Mouse (Mus musculus): ENCODE measurements around the gene Ntrk3.

Ntrk3 gene

DNA sequence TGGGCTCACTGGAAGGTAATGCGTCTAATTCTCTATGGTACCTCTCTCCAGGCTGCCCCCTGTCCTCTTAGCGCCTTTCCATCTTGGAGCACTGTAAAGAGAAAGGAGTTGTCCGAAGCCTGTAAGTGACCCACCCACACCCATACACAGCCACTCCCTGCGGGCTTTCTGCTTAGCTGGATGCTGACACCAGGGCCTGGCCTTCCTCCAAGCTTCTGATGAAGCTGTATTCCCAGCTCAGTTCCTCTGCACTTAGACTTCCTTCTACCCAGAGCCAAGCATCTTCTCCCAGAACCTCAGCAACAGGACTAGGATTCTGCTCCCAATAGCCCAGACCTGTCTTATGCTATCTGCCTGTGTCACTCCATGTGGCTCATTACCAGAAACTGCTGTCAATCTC lies 114.1 kb downstream of the Ntrk3 start:
- no peak for DNase-seq (ENCODE audit: low read depth, low spot score)

GRCm38 (mm10) chr7:78621115-78621514 lies 116.7 kb downstream of the Ntrk3 start:
- DNase-seq (ENCODE audit: low read depth, low spot score) = no peak

- no peak for DNase-seq (ENCODE audit: low read depth, low spot score)
Measured at GRCm38 (mm10) chr7:78619818-78620577, 117.8 kb downstream of the Ntrk3 start.

- DNase-seq (ENCODE audit: low read depth, low spot score) = no peak
Measured at GRCm38 (mm10) chr7:78605538-78606130, 132.2 kb downstream of the Ntrk3 start.

GRCm38 (mm10) chr7:78603922-78604321 lies 133.9 kb downstream of the Ntrk3 start:
- no peak for DNase-seq (ENCODE audit: low read depth, low spot score)

GRCm38 (mm10) chr7:78601851-78602250 lies 136.0 kb downstream of the Ntrk3 start:
- no peak for DNase-seq (ENCODE audit: low read depth, low spot score)

DNA sequence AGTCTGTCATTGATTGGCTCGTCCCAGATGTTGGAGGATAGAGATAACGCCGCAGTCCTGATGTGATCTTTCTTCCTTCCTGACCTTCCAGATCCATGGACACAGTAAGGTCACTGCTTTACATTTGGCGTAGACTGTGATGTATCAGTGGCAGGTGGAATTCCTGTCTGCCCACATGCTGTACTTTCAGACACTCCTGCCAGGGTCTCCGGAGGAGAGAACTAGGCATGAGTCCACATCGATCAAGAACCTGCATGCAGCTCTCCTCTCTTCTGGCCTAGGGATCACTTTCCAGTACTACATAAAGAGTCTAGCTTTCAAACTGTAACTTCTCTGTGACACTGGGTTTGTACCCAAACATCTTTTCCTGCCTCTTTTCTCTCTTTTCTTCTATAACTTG lies 136.9 kb downstream of the Ntrk3 start:
- no peak for DNase-seq (ENCODE audit: low read depth, low spot score)

DNA sequence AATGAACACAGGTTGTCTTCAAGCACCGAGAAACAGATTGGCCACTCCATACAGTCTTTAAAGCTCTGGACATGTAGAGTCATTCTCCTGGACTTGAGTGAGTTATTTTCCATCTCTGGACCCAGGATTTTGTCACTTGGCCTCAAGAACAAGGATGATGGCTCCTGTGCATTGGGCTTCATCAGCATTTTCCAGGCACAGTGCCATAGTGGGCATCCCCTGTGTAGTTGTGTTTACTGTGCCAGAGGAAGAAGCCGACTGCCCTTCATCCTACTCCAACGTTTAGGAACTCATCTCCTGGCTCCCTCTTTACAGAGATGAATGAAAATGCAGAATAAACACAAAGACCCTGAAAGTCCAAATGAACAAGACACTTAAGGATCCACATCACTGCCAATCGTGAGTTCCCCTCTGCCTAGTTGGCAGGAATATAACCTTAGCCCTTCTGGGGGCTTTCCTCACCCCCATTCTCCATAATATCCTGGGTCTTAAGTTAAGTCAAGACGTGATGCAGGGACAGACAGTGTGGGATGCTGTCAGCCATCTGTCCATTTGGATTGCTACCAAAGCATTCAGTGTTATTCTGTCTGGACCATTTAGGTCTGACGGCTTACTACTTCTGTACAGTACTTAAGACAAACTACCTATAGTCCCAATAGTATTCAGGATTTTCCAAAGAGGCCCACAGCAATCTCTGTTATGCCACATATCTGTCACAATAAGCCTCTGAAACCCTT lies 137.7 kb downstream of the Ntrk3 start:
- no peak for DNase-seq (ENCODE audit: low read depth, low spot score)

DNA sequence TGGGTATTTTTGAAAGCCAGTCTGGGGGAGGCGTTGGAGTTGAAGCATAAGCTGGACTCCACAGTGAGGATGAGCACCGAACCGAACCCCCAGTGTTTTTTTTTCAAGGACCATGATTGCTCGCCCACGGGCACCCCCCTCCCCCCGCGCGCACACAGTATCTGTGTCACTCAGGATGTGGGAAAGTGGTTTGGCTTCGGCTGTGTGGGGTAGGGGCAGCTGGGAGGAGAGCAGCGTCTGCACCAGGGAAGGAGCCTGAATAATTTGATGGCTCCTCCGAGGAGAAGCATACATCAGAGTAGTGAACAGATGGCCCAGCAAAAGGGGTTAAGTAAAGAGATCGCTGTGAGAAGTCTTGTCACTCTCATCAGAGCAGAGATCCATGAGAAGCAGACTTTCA lies 139.7 kb downstream of the Ntrk3 start:
- no peak for DNase-seq (ENCODE audit: low read depth, low spot score)

DNA sequence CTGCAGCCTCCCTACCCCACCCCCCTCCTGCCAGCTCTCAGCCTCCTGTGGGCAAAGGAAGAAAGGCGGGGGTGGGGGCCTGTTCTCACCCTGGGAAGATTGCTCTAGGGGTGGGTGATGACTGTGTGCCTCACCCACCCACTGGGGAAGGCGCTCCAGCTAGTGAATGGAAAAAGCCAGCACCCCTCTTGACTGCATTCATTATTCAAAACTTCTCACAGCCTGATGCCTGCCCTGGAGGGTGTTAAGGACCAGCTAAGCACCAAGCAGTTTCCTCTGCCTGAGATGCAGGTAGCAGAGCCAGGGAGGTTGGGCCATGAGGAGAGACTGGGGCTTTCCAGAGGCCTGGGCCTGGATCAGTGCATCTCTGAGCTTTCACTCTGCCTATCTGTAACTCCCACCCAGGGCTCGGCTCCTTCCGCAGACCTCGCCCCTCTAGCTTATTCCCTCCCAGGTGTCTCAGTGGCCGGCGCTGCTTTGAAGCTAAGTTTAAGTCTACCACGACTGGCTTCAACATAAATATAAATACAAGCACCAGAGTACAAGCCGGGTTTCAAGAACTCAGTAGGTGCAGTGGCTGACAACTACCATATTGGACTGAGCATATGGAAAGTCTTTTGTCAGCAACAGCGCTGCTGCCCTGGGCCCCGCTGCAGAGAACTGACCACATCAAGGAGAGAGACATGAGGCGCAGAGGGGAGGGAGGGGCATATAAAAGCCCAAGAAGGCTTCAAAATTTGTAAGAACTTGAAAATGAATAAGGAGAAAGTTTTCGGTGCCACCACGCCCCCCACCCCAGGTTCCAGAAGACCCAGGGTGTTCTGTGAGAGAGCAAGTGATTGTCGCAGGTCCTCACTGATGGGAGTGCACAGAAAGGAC lies 140.3 kb downstream of the Ntrk3 start:
- DNase-seq (ENCODE audit: low read depth, low spot score) = peak; percentile 52

- no peak for DNase-seq (ENCODE audit: low read depth, low spot score)
Measured at GRCm38 (mm10) chr7:78596556-78596955, 141.3 kb downstream of the Ntrk3 start.

GRCm38 (mm10) chr7:78595895-78596294 lies 141.9 kb downstream of the Ntrk3 start:
- peak; percentile 72 for DNase-seq (ENCODE audit: low read depth, low spot score)

GRCm38 (mm10) chr7:78592948-78593347 lies 144.9 kb downstream of the Ntrk3 start:
- DNase-seq (ENCODE audit: low read depth, low spot score) = no peak

- DNase-seq (ENCODE audit: low read depth, low spot score) = no peak
Measured at GRCm38 (mm10) chr7:78592172-78592571, 145.6 kb downstream of the Ntrk3 start.

DNA sequence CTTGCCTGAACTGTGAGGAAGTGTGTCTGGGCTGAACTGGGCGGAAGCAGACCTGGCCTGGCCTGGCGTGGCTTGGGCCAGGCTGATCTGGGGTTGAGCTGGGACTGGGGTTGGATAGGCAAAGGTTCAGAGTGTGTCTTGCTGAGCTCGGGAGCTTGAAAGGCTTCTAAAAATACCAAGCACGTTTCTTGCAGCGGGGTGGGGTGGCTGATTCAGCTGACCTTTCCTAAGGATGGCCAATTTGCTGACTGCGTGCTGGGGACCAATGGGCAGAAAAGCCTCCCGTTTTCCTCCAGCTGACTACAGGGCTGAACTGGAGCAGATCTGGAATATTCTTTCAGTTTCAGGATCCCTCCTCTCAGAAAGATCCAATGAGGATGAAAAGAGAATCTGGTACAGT lies 148.0 kb downstream of the Ntrk3 start:
- no peak for DNase-seq (ENCODE audit: low read depth, low spot score)

DNA sequence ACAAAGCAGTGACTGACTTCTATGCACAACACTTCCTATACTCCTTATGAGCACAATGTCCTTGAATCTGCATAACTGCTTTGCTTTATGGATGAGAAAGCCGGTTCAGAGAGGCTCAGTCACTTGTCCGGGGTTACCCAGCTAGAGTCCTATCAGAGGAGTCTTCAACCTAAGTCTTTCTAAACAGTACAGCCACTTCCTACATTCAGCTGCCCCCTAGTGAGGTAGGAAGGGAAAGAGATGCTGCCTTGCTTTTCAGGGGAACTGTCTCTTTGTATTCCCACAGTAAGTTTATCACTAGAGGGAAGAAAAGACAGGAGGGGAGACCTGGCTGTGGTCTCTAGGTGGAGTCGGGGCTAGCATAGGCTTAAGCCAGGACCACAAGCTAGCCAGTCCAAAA lies 151.0 kb downstream of the Ntrk3 start:
- DNase-seq (ENCODE audit: low read depth, low spot score) = peak; percentile 38

DNA sequence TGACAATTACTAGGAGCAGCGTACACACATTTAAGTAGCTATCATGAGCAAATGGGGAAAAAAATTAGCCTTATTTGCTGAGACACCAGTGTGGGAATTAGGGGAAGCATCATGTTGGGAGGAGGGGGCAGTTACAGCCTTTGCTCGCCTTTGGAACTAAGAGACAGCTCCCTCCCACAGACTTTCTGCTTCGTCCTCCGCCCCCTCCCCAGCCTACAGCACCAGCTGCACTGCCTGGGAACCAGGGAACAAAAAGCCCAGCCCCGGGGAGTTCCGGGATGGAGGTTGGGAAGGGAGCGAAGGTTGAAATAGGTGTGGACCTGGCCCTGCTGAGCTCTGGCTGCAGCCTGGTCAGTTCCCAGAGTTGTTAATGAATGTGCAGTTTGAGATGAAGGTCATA lies 151.9 kb downstream of the Ntrk3 start:
- peak; percentile 25 for DNase-seq (ENCODE audit: low read depth, low spot score)

- no peak for DNase-seq (ENCODE audit: low read depth, low spot score)
Measured at GRCm38 (mm10) chr7:78584936-78585335, 152.9 kb downstream of the Ntrk3 start.

- DNase-seq (ENCODE audit: low read depth, low spot score) = peak; percentile 60
Measured at GRCm38 (mm10) chr7:78584499-78584898, 153.3 kb downstream of the Ntrk3 start.

- no peak for DNase-seq (ENCODE audit: low read depth, low spot score)
Measured at GRCm38 (mm10) chr7:78583678-78584077, 154.1 kb downstream of the Ntrk3 start.

DNA sequence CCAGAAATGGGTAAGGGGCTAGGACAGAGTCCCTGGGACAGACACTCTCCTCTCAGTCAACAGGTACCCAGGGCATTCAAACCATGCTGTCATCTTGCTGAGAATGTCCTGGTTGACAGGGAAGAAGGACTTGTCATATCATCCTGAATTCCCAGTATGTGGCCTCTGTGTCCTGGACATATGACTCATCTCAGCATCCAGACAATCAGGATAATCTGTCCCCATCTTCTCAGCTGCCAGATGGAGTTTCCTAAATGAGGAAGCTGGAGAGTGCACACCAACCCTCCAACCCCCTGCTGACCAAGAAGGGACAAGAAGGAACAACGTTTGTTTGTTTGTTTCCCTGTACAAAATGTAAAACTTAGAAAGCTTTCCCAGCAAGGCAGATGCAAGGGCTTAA lies 156.5 kb downstream of the Ntrk3 start:
- DNase-seq (ENCODE audit: low read depth, low spot score) = no peak

Data from ES-CJ7 (cell line).